Mouse (Mus musculus) stomach, embryonic 14.5 days (tissue): ENCODE data around the gene Scd2. TPM values are rescaled to one million over a fixed set of nuclear protein-coding genes. Genes with fewer than 3 reads are reported as not detected.

Source experiments
- ATAC-seq: fragments of 200-750 bp; cut with Nextera tagmentation; 2 replicates; pipeline ENCODE4 v1.8.0; 2017; ENCODE audit warnings: low read depth, moderate TSS enrichment; ENCODE audit not compliant: insufficient number of reproducible peaks, insufficient read depth, low FRiP score
- H3K27ac ChIP-seq: fragments of 300-500 bp; sonication (generic); 2 replicates; pipeline ENCODE4 v1.5.1; 2014; ENCODE audit warnings: mild to moderate bottlenecking, low read length, moderate library complexity, mixed read lengths
- H3K27me3 ChIP-seq: fragments of 300-500 bp; sonication (generic); 2 replicates; pipeline ENCODE4 v1.6.1; 2014; ENCODE audit warnings: low read length, control low read depth, mixed read lengths; ENCODE audit not compliant: control insufficient read depth, insufficient read depth
- H3K36me3 ChIP-seq: fragments of 300-500 bp; sonication (generic); 2 replicates; pipeline ENCODE4 v1.6.1; 2014; ENCODE audit warnings: mild to moderate bottlenecking, control low read depth, low read length, moderate library complexity, mixed read lengths; ENCODE audit not compliant: control insufficient read depth, insufficient read depth
- H3K4me1 ChIP-seq: fragments of 300-500 bp; sonication (generic); 2 replicates; pipeline ENCODE4 v1.6.1; 2014; ENCODE audit warnings: low read length, control low read depth, mixed read lengths; ENCODE audit not compliant: control insufficient read depth, insufficient read depth
- H3K4me2 ChIP-seq: fragments of 300-500 bp; sonication (generic); replicated peaks from 2 replicates; pipeline ENCODE4 v1.6.1; 2014; ENCODE audit warnings: low read depth, low read length, control low read depth
- H3K4me3 ChIP-seq: fragments of 300-500 bp; sonication (generic); 2 replicates; pipeline ENCODE4 v1.5.1; 2014; ENCODE audit warnings: low read depth, low read length, control low read depth
- H3K9ac ChIP-seq: fragments of 300-500 bp; sonication (generic); replicated peaks from 2 replicates; pipeline ENCODE4 v1.6.1; 2014; ENCODE audit warnings: low read depth, mild to moderate bottlenecking, control low read depth, low read length, moderate library complexity, mixed read lengths
- H3K9me3 ChIP-seq: fragments of 300-500 bp; sonication (generic); 2 replicates; pipeline ENCODE4 v1.6.1; 2016; ENCODE audit warnings: low read depth, low read length, control low read depth; ENCODE audit not compliant: control insufficient read depth
- WGBS: fragments of 180-500 bp; shearing (Covaris S2); extraction: QIAGEN DNeasy Blood & Tissue Kit; methylation state at CpG from one replicate; pipeline ENCODE4 v1.1.7; 2014; 5-methylcytosine and 5-hydroxymethylcytosine counted together
- polyA plus RNA-seq: library from polyadenylated mRNA; unstranded; fragments of >200 nt; fragmentation: Nextera tagmentation; extraction: Ambion mirVana; gene quantifications from 2 replicates; pipeline ENCODE4 v1.2.1, GENCODE M21; 2014

Scd2 gene
- polyA plus RNA-seq, 1 experiment from 2014 or later = 237 TPM

- ATAC-seq = no peak
- H3K9ac ChIP-seq = no peak overlapping the region
- WGBS = 21% methylated on average over 2 of the region's 2 CpGs
- no peaks in the 10 kb centered on the region for H3K9me3 ChIP-seq
- H3K4me3 ChIP-seq = no peak overlapping the region
- H3K36me3 ChIP-seq = no peaks in the 10 kb centered on the region
- no peak overlapping the region for H3K4me2 ChIP-seq
- no peak overlapping the region for H3K27ac ChIP-seq
- peaks cover 30% of the 10 kb centered on the region; the same call in 1 of the 2 replicates for H3K4me1 ChIP-seq
- H3K27me3 ChIP-seq = no peaks in the 10 kb centered on the region
Observed at GRCm38 (mm10) chr19:44286109-44286508, 7.4 kb upstream of the Scd2 start.

DNA sequence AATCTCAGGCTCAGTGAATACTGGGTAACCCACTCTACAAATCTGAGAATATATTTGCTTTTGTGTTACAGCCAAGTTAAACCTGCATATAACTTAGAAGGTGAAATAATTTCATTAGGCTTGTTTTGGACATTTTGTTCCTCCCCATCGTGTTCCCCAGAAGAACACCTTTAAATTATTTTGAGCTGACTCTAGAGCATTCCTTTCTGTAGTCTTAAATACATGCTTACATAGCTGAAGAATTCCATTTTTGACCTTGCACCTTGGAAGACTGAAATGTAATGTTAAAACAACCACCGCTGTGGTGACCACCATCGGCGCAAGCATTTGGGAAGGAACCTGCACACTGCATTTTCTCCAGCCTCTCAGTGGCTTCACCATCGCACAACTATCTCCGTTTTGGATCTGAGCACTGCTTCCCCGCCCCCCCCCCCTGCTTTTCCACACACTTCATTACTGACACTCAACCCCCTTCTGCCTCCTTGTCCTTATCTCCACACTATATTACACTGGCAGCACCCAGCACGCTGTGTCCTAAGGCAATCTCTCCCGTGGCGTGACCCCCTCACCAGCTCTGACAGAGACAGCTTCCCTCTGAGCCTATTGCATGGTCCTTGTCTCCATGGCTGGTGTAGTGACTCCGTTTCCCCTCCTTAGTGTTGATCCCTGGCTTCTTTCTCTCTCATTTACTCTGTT lies 5.9 kb upstream of the Scd2 start:
- Histone ChIP-seq H3K27ac (no peak overlapping the region), H3K36me3 (no peaks in the 10 kb centered on the region), H3K27me3 (no peaks in the 10 kb centered on the region), H3K4me2 (no peak overlapping the region), H3K4me3 (no peak overlapping the region), H3K9me3 (no peaks in the 10 kb centered on the region), H3K9ac (no peak overlapping the region), H3K4me1 (peaks cover 31% of the 10 kb centered on the region)
- 49% methylated on average over 11 of the region's 11 CpGs for WGBS
- no peak for ATAC-seq

- no peaks in the 10 kb centered on the region for H3K9me3 ChIP-seq
- H3K4me1 ChIP-seq = peaks cover 28% of the 10 kb centered on the region
- H3K9ac ChIP-seq = no peak overlapping the region
- peaks cover 10% of the 10 kb centered on the region for H3K36me3 ChIP-seq
- peak overlapping the region; percentile 98; the same call in 1 of the 2 replicates for H3K27ac ChIP-seq
- no peak for ATAC-seq
- H3K27me3 ChIP-seq = no peaks in the 10 kb centered on the region
- no peak overlapping the region for H3K4me3 ChIP-seq
- 74% methylated on average over 2 of the region's 2 CpGs for WGBS
- no peak overlapping the region for H3K4me2 ChIP-seq
Observed at GRCm38 (mm10) chr19:44292083-44292482, 1.4 kb upstream of the Scd2 start.

DNA sequence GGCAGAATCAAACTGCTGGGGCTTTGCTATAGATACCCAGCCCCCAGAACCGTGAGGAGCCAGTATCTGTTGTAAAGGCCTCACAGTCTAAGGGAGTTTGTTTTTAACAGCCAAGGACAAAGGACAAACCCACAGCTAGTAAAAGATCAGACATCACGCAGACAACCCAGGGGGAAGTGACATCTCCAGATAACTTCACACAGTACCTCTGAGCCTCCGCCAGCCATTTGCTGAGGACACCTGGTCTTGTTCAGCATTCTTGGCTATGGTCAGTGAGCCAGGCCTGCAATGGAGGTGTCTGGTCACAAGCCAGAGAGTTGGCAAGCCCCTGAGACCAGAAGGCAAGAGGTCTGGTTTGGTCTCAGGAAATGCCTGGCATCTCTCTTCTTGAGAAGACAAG lies 991 bp upstream of the Scd2 start:
- H3K36me3 ChIP-seq = peaks cover 14% of the 10 kb centered on the region
- peaks cover 30% of the 10 kb centered on the region for H3K4me1 ChIP-seq
- peak overlapping the region; percentile 88 for H3K4me2 ChIP-seq
- no peak for ATAC-seq
- H3K4me3 ChIP-seq = peak overlapping the region; percentile 96; the same call in 1 of the 2 replicates
- no peaks in the 10 kb centered on the region for H3K9me3 ChIP-seq
- 62% methylated on average over 3 of the region's 3 CpGs for WGBS
- peak overlapping the region; percentile 98; the same call in 1 of the 2 replicates for H3K27ac ChIP-seq
- no peak overlapping the region for H3K9ac ChIP-seq
- no peaks in the 10 kb centered on the region for H3K27me3 ChIP-seq

- peak; percentile 96 for ATAC-seq
- H3K27me3 ChIP-seq = no peaks in the 10 kb centered on the region
- H3K9ac ChIP-seq = peak overlapping the region; percentile 97
- 2% methylated on average over 30 of the region's 31 CpGs for WGBS
- H3K9me3 ChIP-seq = no peaks in the 10 kb centered on the region
- peaks cover 45% of the 10 kb centered on the region for H3K4me1 ChIP-seq
- H3K4me3 ChIP-seq = peak overlapping the region; percentile 96
- peaks cover 29% of the 10 kb centered on the region for H3K36me3 ChIP-seq
- peak overlapping the region; percentile 98 for H3K27ac ChIP-seq
- H3K4me2 ChIP-seq = peak overlapping the region; percentile 88
Observed at GRCm38 (mm10) chr19:44293769-44294551, 486 bp downstream of the Scd2 start.

DNA sequence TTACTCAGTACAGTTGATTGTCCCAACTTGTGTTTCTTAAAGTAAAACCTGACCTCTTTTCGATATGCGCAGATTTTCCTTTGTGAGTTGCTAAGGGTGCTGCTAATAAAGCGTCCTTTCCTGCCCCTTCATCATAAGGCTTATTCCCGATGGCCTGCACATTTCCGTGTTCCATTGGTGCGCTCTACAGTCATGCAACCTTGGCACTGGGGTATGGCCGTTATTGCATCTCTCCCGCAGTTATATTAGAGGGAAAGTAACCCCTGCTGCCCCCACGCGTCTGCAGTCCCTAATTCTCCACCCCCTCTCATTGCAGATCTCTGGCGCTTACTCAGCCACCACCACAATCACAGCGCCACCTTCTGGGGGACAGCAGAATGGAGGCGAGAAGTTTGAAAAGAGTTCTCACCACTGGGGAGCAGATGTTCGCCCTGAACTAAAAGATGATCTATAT lies 1.1 kb downstream of the Scd2 start:
- H3K4me3 ChIP-seq = peak overlapping the region; percentile 96
- H3K27ac ChIP-seq = peak overlapping the region; percentile 98
- H3K9ac ChIP-seq = peak overlapping the region; percentile 97
- peaks cover 50% of the 10 kb centered on the region for H3K4me1 ChIP-seq
- H3K4me2 ChIP-seq = peak overlapping the region; percentile 88
- ATAC-seq = peak; percentile 50
- H3K27me3 ChIP-seq = no peaks in the 10 kb centered on the region
- WGBS = 2% methylated on average over 14 of the region's 14 CpGs
- no peaks in the 10 kb centered on the region for H3K9me3 ChIP-seq
- H3K36me3 ChIP-seq = peaks cover 34% of the 10 kb centered on the region

DNA sequence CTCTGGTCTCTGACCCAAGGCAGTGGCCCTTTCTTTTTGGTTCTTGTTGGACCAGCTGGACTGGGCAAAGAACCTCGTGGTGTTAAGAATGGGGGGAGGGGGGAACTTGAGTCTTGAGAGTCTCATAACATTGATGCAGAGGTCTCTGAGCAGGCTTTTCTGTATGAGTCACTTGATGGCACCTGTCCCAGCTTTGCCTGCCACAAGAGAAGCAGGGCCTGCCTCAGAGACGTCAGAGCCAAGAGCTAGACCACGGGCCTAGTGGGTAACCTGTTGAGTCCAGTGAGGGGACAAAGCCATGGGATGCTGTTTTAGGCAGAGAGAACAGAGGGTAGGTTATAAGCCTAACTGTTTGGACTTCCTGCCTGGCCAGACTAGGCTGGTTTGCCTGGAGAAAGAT lies 1.8 kb downstream of the Scd2 start:
- H3K9me3 ChIP-seq = no peaks in the 10 kb centered on the region
- H3K36me3 ChIP-seq = peaks cover 40% of the 10 kb centered on the region
- no peak for ATAC-seq
- H3K4me1 ChIP-seq = peaks cover 56% of the 10 kb centered on the region
- peak overlapping the region; percentile 96 for H3K4me3 ChIP-seq
- H3K27ac ChIP-seq = peak overlapping the region; percentile 98; the same call in 1 of the 2 replicates
- 5% methylated on average over 3 of the region's 3 CpGs for WGBS
- H3K4me2 ChIP-seq = peak overlapping the region; percentile 88
- peak overlapping the region; percentile 28 for H3K9ac ChIP-seq
- H3K27me3 ChIP-seq = no peaks in the 10 kb centered on the region

DNA sequence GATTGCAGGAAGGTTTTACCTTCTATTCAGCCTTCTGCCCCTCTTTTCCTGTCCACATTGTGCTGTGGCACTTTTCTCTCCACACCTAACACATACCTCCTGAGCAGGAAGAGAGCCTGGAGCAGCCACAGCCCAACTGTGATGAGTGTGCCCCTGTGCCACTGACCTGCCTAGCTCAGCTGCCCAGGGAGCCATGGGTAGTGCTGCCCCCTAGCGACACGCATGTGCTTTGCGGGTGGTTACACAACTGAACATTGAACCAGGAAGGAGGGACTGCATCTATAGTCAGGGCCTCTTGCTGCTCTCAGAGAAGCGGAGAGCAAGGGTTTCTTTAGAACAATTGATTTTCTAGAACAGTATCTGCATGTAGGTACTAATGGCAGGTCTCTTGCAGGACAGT lies 2.3 kb downstream of the Scd2 start:
- Histone ChIP-seq H3K9ac (peak overlapping the region; percentile 38; the same call in 1 of the 2 replicates), H3K4me3 (peak overlapping the region; percentile 96), H3K27me3 (no peaks in the 10 kb centered on the region), H3K4me1 (peaks cover 60% of the 10 kb centered on the region), H3K36me3 (peaks cover 45% of the 10 kb centered on the region), H3K4me2 (peak overlapping the region; percentile 88), H3K27ac (no peak overlapping the region), H3K9me3 (no peaks in the 10 kb centered on the region)
- 5% methylated on average over 4 of the region's 4 CpGs for WGBS
- 0 out of 2 replicates have a peak, but pooled peaks have one; percentile 17 for ATAC-seq
